Comparison of ENCODE assay signal across 28 mouse cellular contexts in genomic region chr10:21385111-21385663, GRCm38 (mm10). TPM values are rescaled to one million over a fixed set of nuclear protein-coding genes. Genes with fewer than 3 reads are reported as not detected.
DNase-seq lines count a peak whose midpoint lies in the region; ATAC-seq and TF ChIP-seq lines count a peak whose summit lies in the region.
"Had no signal": no experiment of that assay in that cellular context is flagged by ENCODE, and none has a peak within 500 bp of the region (broad histone marks: within the 10 kb centered on the region; RNA-seq: fewer than 3 reads in every experiment).

No protein-coding gene starts in this region.

- no peak overlapping the region for H3K27ac ChIP-seq in heart, embryonic 11.5 days (ENCODE audit: low read depth, low read length)
- H3K27ac ChIP-seq: embryonic facial prominence, embryonic 10.5 days; embryonic facial prominence, embryonic 13.5 days; forebrain, embryonic 10.5 days; forebrain, embryonic 13.5 days; gastrocnemius, adult 2 months; heart, embryonic 13.5 days; hindbrain, embryonic 14.5 days; hindbrain, postnatal 0 days had no signal

- peak; percentile 68 for DNase-seq in heart, adult 11 months
- peak; percentile 26 for DNase-seq in G1E (ENCODE audit: low spot score)
- no peak for DNase-seq in urinary bladder, postnatal 36 days (ENCODE audit: low spot score in 2 of 2)
- DNase-seq in frontal cortex, postnatal 36 days (ENCODE audit: low spot score in 2 of 2) = no peak
- DNase-seq: adrenal gland, adult 8-10 months; adrenal gland, postnatal 25 days; cerebellum, adult 2 months; cerebellum, adult 9-11 months; cerebellum, postnatal 25 days; embryo, embryonic 11 days; gastrocnemius, adult 2 months; gastrocnemius, postnatal 14 days; heart, adult 18-20 months; heart, postnatal 14 days; heart, postnatal 4 days had no signal

- no peak overlapping the region for H3K9ac ChIP-seq in heart, embryonic 11.5 days (ENCODE audit: low read depth, low read length)
- H3K9ac ChIP-seq: embryonic facial prominence, embryonic 13.5 days; forebrain, embryonic 13.5 days; heart, embryonic 13.5 days; hindbrain, embryonic 14.5 days had no signal

- no peak for TF ChIP-seq CTCF in G1E (IDR thresholded peaks at IDR 0.05; ENCODE audit: low read depth, low read length)

- no peaks in the 10 kb centered on the region for H3K36me3 ChIP-seq in heart, embryonic 11.5 days (ENCODE audit: control insufficient read depth, insufficient read depth, low read length)
- H3K36me3 ChIP-seq in G1E (replicated peaks) = no peaks in the 10 kb centered on the region
- H3K36me3 ChIP-seq: embryonic facial prominence, embryonic 10.5 days; embryonic facial prominence, embryonic 13.5 days; forebrain, embryonic 10.5 days; heart, embryonic 13.5 days had no signal

- H3K4me1 ChIP-seq in heart, embryonic 11.5 days (ENCODE audit: control insufficient read depth, insufficient read depth, low read length) = no peaks in the 10 kb centered on the region
- H3K4me1 ChIP-seq in G1E (ENCODE audit: insufficient read depth, low read depth, low read length) = peaks cover 38% of the 10 kb centered on the region
- H3K4me1 ChIP-seq: embryonic facial prominence, embryonic 10.5 days; embryonic facial prominence, embryonic 13.5 days; forebrain, embryonic 10.5 days; forebrain, embryonic 13.5 days had no signal

- no peak overlapping the region for H3K4me2 ChIP-seq in heart, embryonic 11.5 days
- H3K4me2 ChIP-seq: embryonic facial prominence, embryonic 13.5 days; forebrain, embryonic 13.5 days; heart, embryonic 13.5 days; hindbrain, embryonic 14.5 days had no signal

- no peaks in the 10 kb centered on the region for H3K27me3 ChIP-seq in heart, embryonic 11.5 days (ENCODE audit: control insufficient read depth, insufficient read depth, low read length)
- H3K27me3 ChIP-seq in G1E (ENCODE audit: insufficient read depth, low read length) = peaks cover 10% of the 10 kb centered on the region; the same call in 1 of the 2 replicates
- H3K27me3 ChIP-seq: forebrain, embryonic 13.5 days had no signal

- no peak for ATAC-seq in heart, embryonic 11.5 days (replicated peaks; ENCODE audit: insufficient number of reproducible peaks, low FRiP score, low TSS enrichment)
- ATAC-seq in G1E (ENCODE audit: extremely low read depth, insufficient number of reproducible peaks, low FRiP score, poor library complexity, severe bottlenecking) = peak; percentile 45
- ATAC-seq in common myeloid progenitor, adult 5-6 weeks (replicated peaks; ENCODE audit: low read depth, poor library complexity, severe bottlenecking) = peak; percentile 64
- ATAC-seq: activated CD4-positive, CD25-positive, alpha-beta regulatory T cell, adult 4 months; forebrain, embryonic 13.5 days; forebrain, embryonic 16.5 days; hindbrain, postnatal 0 days; inflammation-experienced regulatory T-cells, adult 6 months; intestine, embryonic 16.5 days had no signal

- 49% methylated on average over 3 of the region's 3 CpGs for WGBS in heart, embryonic 11.5 days (ENCODE audit: insufficient replicate concordance)

- H3K4me3 ChIP-seq in heart, embryonic 11.5 days (ENCODE audit: low read depth, low read length) = no peak overlapping the region
- H3K4me3 ChIP-seq in G1E (ENCODE audit: low read depth, low read length) = no peak overlapping the region; the same call in 1 of the 2 replicates
- H3K4me3 ChIP-seq: embryonic facial prominence, embryonic 10.5 days; embryonic facial prominence, embryonic 13.5 days; forebrain, embryonic 10.5 days; forebrain, embryonic 13.5 days; gastrocnemius, adult 2 months; heart, embryonic 13.5 days had no signal

- no peaks in the 10 kb centered on the region for H3K9me3 ChIP-seq in heart, embryonic 11.5 days (replicated peaks; ENCODE audit: control insufficient read depth, low read length)
- no peaks in the 10 kb centered on the region for H3K9me3 ChIP-seq in G1E (replicated peaks)
- H3K9me3 ChIP-seq: embryonic facial prominence, embryonic 10.5 days; embryonic facial prominence, embryonic 13.5 days; forebrain, embryonic 10.5 days; forebrain, embryonic 13.5 days; heart, embryonic 13.5 days had no signal

RNA-seq across cellular contexts. Expression of gene Aldh8a1, which starts 8.1 kb away (rescaled TPM):
- 0.37 TPM in 1 of 2 replicates, not detected in the other for polyA plus RNA-seq in heart, embryonic 11.5 days (2014; fragmentation: Nextera tagmentation; extraction: Ambion mirVana)
- total RNA-seq in G1E (2014; fragmentation: Nextera tagmentation) (not detected in 2 replicates), G1E (2017) (0.22 and 0.29 TPM in 2 replicates)
- not detected in 2 replicates for polyA plus RNA-seq in G1E (2012)
- total RNA-seq in common myeloid progenitor, adult 5-6 weeks (2017) = not detected in 2 replicates
- total RNA-seq: gastrocnemius, adult 2 months; gastrocnemius, postnatal 14 days; heart, adult 18-20 months; heart, postnatal 14 days; heart, postnatal 4 days; hindbrain, postnatal 0 days had no signal
- polyA plus RNA-seq: embryonic facial prominence, embryonic 13.5 days; forebrain, embryonic 10.5 days; forebrain, embryonic 16.5 days; heart, embryonic 13.5 days; hindbrain, embryonic 14.5 days; hindbrain, postnatal 0 days; inflammation-experienced regulatory T-cells, adult 6 months had no signal

Comparison
In these comparisons a context has a peak if more than half of its experiments do, and no peak if none do; other contexts are left out.
1. DNase-seq: peak in heart, adult 11 months (single experiment) and G1E (single experiment); none in urinary bladder, postnatal 36 days (0 of 2) and frontal cortex, postnatal 36 days (0 of 2).